Mouse (Mus musculus) brain, adult 10 weeks (tissue): ENCODE results near the gene Rsc1a1. TPM values are rescaled to one million over a fixed set of nuclear protein-coding genes. Genes with fewer than 3 reads are reported as not detected.

ENCODE experiments used
- polyA plus RNA-seq: library from polyadenylated mRNA; stranded (reverse); fragments of 350-450 nt; fragmentation: Illumina TruSeq; extraction: RNeasy Lipid Tissue Mini Kit (QIAGEN cat#74804); gene quantifications from one replicate; pipeline ENCODE4 v1.2.3, GENCODE M21; 2015; ENCODE audit warnings: low read depth, low replicate concordance

Gene Rsc1a1
- 6.5 TPM for polyA plus RNA-seq

DNA sequence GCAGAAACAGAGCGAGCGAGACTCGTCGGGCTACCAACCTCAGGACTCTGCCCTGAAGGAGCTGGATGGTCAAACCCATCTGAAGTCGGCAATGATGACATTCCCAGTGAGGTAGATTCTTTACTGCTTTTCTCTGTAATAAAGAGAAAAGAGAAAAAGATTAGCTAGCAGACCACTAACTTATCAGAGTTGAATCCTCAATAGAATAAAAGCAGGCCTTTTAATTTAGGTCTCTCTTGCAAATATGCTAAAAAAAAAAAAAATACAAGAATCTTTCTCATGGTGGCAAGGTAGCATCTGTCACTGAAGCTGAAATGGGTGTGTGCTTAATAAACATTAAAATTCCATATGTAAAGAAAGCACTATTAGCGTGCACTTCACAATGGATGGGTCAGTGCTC lies at the start of gene Rsc1a1:
Gene Rsc1a1, minus strand, starts transcription at position 101 of the 400 bp plus-strand sequence.

DNA sequence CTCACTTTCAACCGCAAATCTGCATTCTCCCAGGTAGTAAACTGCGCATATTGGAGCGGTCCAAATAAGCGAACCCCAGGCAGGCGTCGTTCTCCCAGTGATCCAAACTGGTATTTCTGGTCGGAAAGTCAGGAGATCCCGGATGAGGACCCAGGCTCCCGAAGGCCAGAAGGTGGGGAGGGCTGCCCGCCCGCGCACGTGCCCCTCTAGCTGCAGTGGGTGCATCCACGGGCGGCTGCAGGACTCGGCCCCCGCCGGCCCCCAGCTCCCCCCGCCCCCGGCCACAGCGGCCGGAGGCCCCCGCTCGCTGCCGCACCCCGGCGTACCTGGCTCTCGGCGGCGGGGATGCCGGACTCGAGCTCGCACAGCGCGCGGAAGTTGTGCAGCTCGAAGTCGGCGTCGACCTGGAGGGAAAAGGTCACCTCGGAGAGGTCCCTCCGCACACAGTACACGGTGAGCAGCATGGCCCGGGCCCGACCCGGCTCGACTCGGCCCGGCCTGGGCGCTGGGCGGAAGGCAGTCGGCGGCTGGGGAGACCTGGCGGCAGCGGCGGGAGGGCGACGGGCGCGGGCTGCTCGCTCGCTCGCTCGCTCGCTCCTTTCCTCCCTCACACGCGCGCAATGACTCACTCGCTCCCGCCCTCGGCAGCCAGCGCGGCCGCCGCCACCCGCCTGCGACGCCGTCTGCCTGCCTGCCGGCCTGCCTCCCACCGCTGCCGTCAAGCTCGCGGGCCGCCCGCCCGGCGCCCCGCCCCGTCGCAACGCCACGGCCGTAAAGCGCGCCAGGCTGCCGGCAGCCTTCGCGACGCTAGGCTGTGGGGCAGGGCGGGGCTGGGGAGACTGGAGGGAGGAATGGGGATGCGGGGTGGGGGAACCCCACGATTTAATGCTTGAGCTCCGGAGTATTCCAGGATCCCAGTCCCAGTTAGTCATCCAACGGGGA lies 37.6 kb upstream of the Rsc1a1 start, which contains the start of gene Ddi2:
Gene Ddi2, minus strand, starts transcription at position 689 of the 942 bp plus-strand sequence.

DNA sequence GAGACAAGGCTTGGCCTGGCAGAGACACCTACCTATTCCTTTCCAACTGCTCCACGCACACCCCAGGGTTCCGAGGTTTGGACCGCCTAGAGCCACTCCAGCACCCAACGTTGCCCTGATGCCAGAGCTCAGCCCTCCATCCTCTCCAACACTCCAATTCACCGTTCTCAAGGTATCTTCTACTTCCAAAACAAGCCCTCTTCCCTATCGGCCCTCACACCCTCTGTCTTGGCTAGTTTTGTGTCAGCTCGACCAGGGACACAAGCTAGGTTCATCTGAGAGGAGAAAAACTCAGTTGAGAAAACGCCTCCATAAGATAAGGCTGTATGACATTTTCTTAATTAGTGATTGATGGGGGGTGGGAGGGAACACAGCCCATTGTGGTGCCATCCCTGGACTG lies 20.6 kb downstream of the Rsc1a1 start, which contains the start of gene Plekhm2:
Gene Plekhm2, minus strand, starts transcription at position 101 of the 400 bp plus-strand sequence.

Other genes starting within 250 kb of the Rsc1a1 start
- gene Srarp, start 249.5 kb downstream of the Rsc1a1 start, polyA plus RNA-seq = 8.2 TPM
- 28.4 TPM for gene Zbtb17, start 240.9 kb downstream of the Rsc1a1 start, polyA plus RNA-seq
- 16.9 TPM for gene Spen, start 147.0 kb downstream of the Rsc1a1 start, polyA plus RNA-seq
- gene Fblim1, start 79.5 kb downstream of the Rsc1a1 start, polyA plus RNA-seq = 1.2 TPM
- 0.43 TPM for gene Tmem82, start 67.0 kb downstream of the Rsc1a1 start, polyA plus RNA-seq
- 8.2 TPM for gene Slc25a34, start 61.8 kb downstream of the Rsc1a1 start, polyA plus RNA-seq
- 66.4 TPM for gene Plekhm2, start 20.7 kb downstream of the Rsc1a1 start, polyA plus RNA-seq
- gene Ddi2, start 37.8 kb upstream of the Rsc1a1 start, polyA plus RNA-seq = 20.2 TPM
- gene Agmat, start 61.1 kb upstream of the Rsc1a1 start, polyA plus RNA-seq = 2.3 TPM
- 28.5 TPM for gene Dnajc16, start 105.3 kb upstream of the Rsc1a1 start, polyA plus RNA-seq
- gene Casp9, start 108.0 kb upstream of the Rsc1a1 start, polyA plus RNA-seq = 16.7 TPM
- gene Cela2a, start 140.6 kb upstream of the Rsc1a1 start, polyA plus RNA-seq = not detected
- gene Ctrc, start 160.8 kb upstream of the Rsc1a1 start, polyA plus RNA-seq = not detected
- 233 TPM for gene Efhd2, start 189.3 kb upstream of the Rsc1a1 start, polyA plus RNA-seq